12 mouse cellular contexts compared by ENCODE assay signal in the genomic region with DNA sequence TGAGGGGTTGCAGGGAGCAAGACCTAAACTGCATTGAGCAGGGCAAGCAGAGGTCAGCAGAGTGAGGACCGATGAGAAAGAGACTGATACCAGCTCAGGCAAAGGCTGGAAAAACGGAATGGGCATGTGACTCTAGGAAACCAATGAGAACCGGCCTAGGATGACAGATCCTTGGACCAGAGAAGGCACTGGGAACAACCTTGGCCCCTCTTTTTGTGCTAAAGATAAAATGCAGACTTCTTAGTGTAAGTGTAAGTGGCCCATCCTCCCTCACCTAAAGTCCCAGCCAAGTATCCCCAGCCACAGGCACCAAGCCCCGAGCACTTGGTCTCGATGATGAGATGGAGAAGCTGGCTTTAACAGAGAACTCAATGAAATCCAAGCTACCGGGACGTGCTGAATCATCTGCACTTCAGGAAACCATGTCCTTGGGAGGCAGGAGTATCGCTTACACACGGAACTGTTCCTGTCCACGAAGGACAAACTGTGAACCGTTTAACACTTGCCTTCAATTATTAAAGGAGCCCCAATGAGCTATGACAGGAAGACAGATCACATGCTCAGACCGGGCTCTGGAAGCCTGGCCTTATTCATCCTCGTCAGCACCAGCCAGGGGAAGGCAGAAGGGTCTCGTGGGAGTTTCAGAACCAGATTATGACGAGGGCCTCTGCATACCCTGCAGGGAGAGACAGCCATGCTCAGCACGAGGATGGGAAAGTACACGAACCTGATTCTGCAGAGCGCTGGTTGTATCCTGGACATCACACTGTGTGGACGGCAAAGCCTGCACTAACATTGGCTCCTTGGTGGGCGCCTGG.
DNase-seq lines count a peak whose midpoint lies in the region; ATAC-seq and TF ChIP-seq lines count a peak whose summit lies in the region.
"Had no signal": no experiment of that assay in that cellular context is flagged by ENCODE, and none has a peak within 500 bp of the region (broad histone marks: within the 10 kb centered on the region; RNA-seq: fewer than 3 reads in every experiment).

No protein-coding gene starts in this region.

- 47% methylated on average over 20 of the region's 20 CpGs for WGBS in heart, embryonic 15.5 days
- WGBS in hindbrain, embryonic 11.5 days: 67% methylated on average over 20 of the region's 20 CpGs
- 77% methylated on average over 20 of the region's 20 CpGs for WGBS in midbrain, embryonic 12.5 days

- no peak for DNase-seq in heart, adult 9 months (ENCODE audit: low spot score in 2 of 2)
- DNase-seq in adrenal gland, postnatal 10 days: peak; percentile 29
- DNase-seq in hindbrain, embryonic 11.5 days (ENCODE audit: low spot score): peak; percentile 37
- no peak for DNase-seq in left cerebral cortex, postnatal 36 days (ENCODE audit: low spot score in 2 of 2)
- no peak for DNase-seq in gastrocnemius, adult 2 months
- DNase-seq: heart, postnatal 10 days; kidney, adult 9 months; liver, embryonic 13.5 days had no signal

- H3K27me3 ChIP-seq in heart, embryonic 15.5 days: no peaks in the 10 kb centered on the region
- H3K27me3 ChIP-seq in hindbrain, embryonic 11.5 days (ENCODE audit: control insufficient read depth, insufficient read depth, low read length): no peaks in the 10 kb centered on the region
- H3K27me3 ChIP-seq in midbrain, embryonic 12.5 days: no peaks in the 10 kb centered on the region
- H3K27me3 ChIP-seq: embryonic facial prominence, embryonic 13.5 days; liver, embryonic 13.5 days had no signal

- H3K36me3 ChIP-seq in heart, embryonic 15.5 days: no peaks in the 10 kb centered on the region
- no peaks in the 10 kb centered on the region for H3K36me3 ChIP-seq in hindbrain, embryonic 11.5 days (ENCODE audit: control insufficient read depth, insufficient read depth, low read length)
- H3K36me3 ChIP-seq in midbrain, embryonic 12.5 days: no peaks in the 10 kb centered on the region
- H3K36me3 ChIP-seq: embryonic facial prominence, embryonic 13.5 days; liver, embryonic 13.5 days had no signal

- TF ChIP-seq CTCF in gastrocnemius, adult 2 months (IDR thresholded peaks at IDR 0.05): no peak

- 0 out of 2 replicates have a peak, but pooled peaks have one; percentile 40 for ATAC-seq in heart, embryonic 15.5 days (replicated peaks; ENCODE audit: insufficient number of reproducible peaks, insufficient read depth, low FRiP score, low read depth)
- peak; percentile 60 for ATAC-seq in hindbrain, embryonic 11.5 days (ENCODE audit: low FRiP score)
- no peak for ATAC-seq in midbrain, embryonic 12.5 days (ENCODE audit: low FRiP score, low read depth)
- no peak for ATAC-seq in granulocyte monocyte progenitor cell, adult 5-6 weeks (replicated peaks; ENCODE audit: poor library complexity, severe bottlenecking)

- H3K4me2 ChIP-seq in heart, embryonic 15.5 days: no peak overlapping the region
- no peak overlapping the region for H3K4me2 ChIP-seq in hindbrain, embryonic 11.5 days (replicated peaks; ENCODE audit: low read depth, low read length)
- no peak overlapping the region for H3K4me2 ChIP-seq in midbrain, embryonic 12.5 days (replicated peaks)
- H3K4me2 ChIP-seq: embryonic facial prominence, embryonic 13.5 days; liver, embryonic 13.5 days had no signal

- intact Hi-C loops in left cerebral cortex, postnatal 36 days (cut with DNase I): no loop called here
- intact Hi-C loops in gastrocnemius, adult 2 months (cut with DNase I): no loop called here

- peaks cover 5% of the 10 kb centered on the region; the same call in 1 of the 2 replicates for H3K4me1 ChIP-seq in heart, embryonic 15.5 days (replicated peaks)
- H3K4me1 ChIP-seq in hindbrain, embryonic 11.5 days (replicated peaks; ENCODE audit: control insufficient read depth, insufficient read depth, low read length): 0 out of 2 replicates have a peak, but pooled peaks cover 3% of the 10 kb centered on the region
- peaks cover 36% of the 10 kb centered on the region for H3K4me1 ChIP-seq in midbrain, embryonic 12.5 days

- no peaks in the 10 kb centered on the region for H3K9me3 ChIP-seq in heart, embryonic 15.5 days (replicated peaks)
- H3K9me3 ChIP-seq in hindbrain, embryonic 11.5 days (ENCODE audit: control insufficient read depth, low read length): no peaks in the 10 kb centered on the region
- no peaks in the 10 kb centered on the region for H3K9me3 ChIP-seq in midbrain, embryonic 12.5 days
- H3K9me3 ChIP-seq: embryonic facial prominence, embryonic 13.5 days; liver, embryonic 13.5 days had no signal

- no peak overlapping the region for H3K9ac ChIP-seq in heart, embryonic 15.5 days
- H3K9ac ChIP-seq in hindbrain, embryonic 11.5 days (ENCODE audit: low read depth, low read length): no peak overlapping the region
- no peak overlapping the region for H3K9ac ChIP-seq in midbrain, embryonic 12.5 days (replicated peaks)
- H3K9ac ChIP-seq: embryonic facial prominence, embryonic 13.5 days; liver, embryonic 13.5 days had no signal

- no peak overlapping the region for H3K4me3 ChIP-seq in heart, embryonic 15.5 days
- no peak overlapping the region for H3K4me3 ChIP-seq in hindbrain, embryonic 11.5 days (ENCODE audit: low read depth, low read length)
- no peak overlapping the region for H3K4me3 ChIP-seq in midbrain, embryonic 12.5 days
- H3K4me3 ChIP-seq in gastrocnemius, adult 2 months: no peak overlapping the region
- H3K4me3 ChIP-seq: embryonic facial prominence, embryonic 13.5 days; liver, embryonic 13.5 days had no signal

- no peak overlapping the region for H3K27ac ChIP-seq in heart, embryonic 15.5 days
- H3K27ac ChIP-seq in hindbrain, embryonic 11.5 days (ENCODE audit: low read depth, low read length): peak overlapping the region; percentile 2; the same call in 1 of the 2 replicates
- H3K27ac ChIP-seq in midbrain, embryonic 12.5 days (replicated peaks): 0 out of 2 replicates have a peak overlapping the region, but pooled peaks have one; percentile 20
- no peak overlapping the region for H3K27ac ChIP-seq in gastrocnemius, adult 2 months
- H3K27ac ChIP-seq: embryonic facial prominence, embryonic 13.5 days; liver, embryonic 13.5 days had no signal

Comparison
In these comparisons a context has a peak if more than half of its experiments do, and no peak if none do; other contexts are left out.
1. ATAC-seq: peak in heart, embryonic 15.5 days (single experiment) and hindbrain, embryonic 11.5 days (single experiment); none in midbrain, embryonic 12.5 days (single experiment) and granulocyte monocyte progenitor cell, adult 5-6 weeks (single experiment).
2. H3K27ac ChIP-seq: peak in hindbrain, embryonic 11.5 days (single experiment) and midbrain, embryonic 12.5 days (single experiment); none in heart, embryonic 15.5 days (single experiment) and gastrocnemius, adult 2 months (single experiment).
3. DNase-seq: peak in adrenal gland, postnatal 10 days (single experiment) and hindbrain, embryonic 11.5 days (single experiment); none in heart, adult 9 months (0 of 2), left cerebral cortex, postnatal 36 days (0 of 2) and gastrocnemius, adult 2 months (single experiment).